Mouse (Mus musculus): Measurements from ENCODE around the gene Pla2g5.
"Not testable (repeated sequence)": the region's sequence is repeated elsewhere in the genome, so short reads cannot be mapped to it uniquely, and the experiment has no call there.

The Pla2g5 gene

DNA sequence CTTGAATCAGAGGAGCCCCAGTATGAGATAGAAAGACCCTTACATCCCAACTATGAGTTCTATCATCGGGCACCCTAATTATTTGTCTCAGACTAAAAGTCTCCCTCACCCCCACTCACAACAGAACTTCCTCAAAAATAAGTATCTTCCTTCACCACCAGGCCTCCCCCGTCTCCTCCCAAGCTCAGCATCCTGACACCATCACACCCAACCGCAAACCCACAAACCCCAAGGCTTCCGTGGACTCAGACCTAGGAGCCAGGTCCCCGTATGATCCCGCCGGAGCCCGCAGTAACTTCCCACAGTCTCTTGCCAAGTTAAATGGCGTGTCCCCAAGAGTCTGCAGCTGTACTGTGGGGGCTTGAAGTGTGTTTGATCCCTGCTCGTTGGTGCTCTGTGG, 5.7 kb downstream of the Pla2g5 start:
- no peak for DNase-seq (ENCODE audit: low spot score in 2 of 2)

DNA sequence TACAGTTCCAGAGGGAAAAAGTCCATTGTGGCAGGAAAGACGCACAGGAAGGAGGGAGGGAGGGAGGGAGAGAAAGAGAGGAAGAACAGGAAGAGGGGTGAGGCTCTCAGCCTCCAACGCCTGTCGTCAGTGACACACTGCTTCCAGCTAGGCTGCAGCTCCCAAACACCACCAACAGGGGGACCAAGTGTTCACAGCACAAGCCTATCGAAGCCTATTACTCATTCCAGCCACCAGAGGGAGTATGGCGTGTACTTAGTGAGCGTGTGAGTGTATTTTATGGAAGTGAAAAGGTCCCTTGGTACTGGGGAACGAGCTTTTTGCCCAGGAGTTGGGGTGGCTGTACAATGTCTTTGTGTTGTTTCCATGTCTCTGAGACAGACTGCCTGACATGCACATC, 6.8 kb downstream of the Pla2g5 start:
- peak in 1 of 2 experiments; percentile 44 for DNase-seq (ENCODE audit: low spot score in 2 of 2)

DNA sequence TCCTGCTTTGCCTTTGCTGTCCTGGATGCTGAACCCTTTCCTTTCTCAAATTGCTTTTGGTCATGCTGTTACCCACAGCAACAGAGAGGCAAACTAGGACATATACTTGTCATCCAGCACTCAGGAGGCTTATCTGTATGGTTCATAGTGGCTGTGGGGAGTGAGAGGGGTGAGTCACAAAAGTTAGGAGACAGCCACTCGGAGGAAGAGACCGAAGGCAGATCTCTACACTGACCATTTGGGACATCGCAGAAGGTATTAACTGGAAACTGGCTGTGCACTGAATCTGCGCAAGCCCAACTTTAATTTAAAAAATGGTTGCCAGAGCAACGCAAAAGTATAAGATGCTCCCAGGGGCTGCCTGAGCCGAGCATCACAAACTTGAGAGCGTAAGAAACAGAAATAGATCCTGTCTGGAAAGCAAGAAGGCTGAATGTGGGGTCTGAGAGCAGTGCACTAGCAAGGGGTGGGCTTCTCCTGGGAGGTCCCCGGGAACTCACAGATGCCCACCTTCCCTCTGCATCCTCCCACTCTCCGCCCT, 8.1 kb downstream of the Pla2g5 start:
- DNase-seq (ENCODE audit: low spot score in 2 of 2) = no peak

DNA sequence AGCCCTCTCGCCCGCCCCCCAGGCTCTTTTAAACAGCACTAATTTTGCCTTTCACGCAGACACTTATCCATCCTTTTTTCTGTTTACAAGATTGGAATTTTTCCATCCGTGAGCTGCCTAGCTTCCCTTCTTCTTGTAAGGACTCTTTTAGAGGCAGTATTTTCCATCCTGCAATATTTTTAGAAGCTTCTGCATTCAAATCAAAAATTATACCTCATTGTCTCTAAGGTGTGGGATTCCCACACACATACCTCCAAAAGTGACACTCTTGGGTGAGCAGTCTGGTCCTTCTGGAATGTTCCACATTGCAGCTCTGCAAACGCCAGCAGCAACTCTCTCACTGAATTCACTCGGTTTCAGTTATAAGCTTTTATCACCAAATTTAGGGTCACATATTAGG, 10.3 kb downstream of the Pla2g5 start:
- DNase-seq (ENCODE audit: low spot score in 2 of 2) = no peak

DNA sequence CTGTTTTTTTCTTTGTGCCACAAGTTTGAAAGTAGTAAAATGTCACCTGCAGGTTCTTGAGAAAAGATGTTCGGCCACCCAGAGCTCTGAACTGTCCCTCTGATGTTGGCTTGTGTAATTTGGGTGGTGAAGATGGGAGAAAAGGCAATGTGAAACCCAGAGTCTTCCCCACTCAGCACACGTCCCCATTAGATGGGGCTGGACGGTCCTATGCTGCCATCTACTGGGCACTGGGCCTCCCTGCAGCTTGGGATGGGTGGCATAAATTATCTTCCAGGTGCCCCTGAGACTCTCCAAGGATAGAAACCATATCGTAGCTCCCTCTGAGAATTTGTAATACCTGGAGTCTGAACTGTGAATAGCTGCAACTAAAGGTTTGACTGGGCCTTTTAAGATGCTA, 11.8 kb downstream of the Pla2g5 start:
- peak; percentile 30 to 57 for DNase-seq (ENCODE audit: low spot score in 2 of 2)

DNA sequence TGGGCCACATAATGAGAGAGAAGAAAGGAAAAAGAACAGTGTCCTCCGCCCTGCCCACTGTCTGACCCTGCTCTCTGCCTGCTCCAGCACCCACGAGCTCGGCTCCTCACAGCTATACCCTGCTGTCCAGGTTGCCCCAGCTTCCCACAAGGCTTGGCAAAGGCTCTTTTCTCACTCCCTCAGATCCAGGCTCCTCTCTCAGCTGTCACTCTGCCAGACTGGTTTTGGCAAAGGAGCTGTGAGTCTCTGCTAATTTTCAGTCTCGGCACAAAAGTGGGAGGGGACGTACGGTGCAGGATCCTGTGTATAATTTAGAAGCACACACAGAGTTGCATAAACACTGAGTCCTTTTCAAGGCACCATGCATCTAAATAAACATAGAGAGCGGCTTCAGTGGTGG, 21.9 kb downstream of the Pla2g5 start:
- DNase-seq (ENCODE audit: low spot score in 2 of 2) = no peak

DNA sequence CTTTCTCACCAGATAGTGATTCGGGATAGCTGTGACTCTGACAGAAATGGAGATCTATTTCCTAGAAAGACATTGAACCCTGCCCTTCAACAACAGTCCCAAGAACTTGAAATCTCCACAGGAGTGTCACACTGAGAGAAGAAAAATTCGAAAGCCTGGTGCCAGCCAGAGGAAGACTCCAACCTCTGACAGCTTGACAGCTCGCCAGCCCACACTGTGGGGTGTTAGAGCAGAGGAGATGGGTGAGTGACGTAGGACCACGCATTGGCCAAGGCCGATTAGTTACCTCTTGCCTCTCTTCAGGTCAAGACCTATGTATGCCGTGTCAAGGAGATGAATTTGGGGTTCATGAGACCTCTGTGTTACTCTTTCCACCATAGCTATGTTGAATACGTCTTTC, 22.6 kb downstream of the Pla2g5 start:
- no peak for DNase-seq (ENCODE audit: low spot score in 2 of 2)

DNA sequence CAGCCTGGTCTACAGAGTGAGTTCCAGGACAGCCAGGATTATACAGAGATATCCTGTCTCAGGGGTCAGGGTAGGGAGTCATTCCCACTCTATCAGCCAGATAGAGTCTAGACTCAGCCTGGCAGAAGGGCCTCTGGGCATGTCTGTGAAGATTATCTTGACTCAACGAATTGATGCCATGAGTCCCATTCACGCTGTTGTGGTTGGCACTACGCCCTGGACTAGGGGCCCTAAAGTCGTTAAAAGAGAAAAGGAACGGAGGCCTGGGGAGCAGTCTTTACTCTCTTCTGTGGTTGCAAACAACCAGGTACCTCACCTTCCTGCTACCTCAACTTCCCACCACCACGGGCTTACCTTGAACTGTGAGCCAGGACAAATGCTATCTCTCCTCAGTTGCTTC, 23.5 kb downstream of the Pla2g5 start:
- DNase-seq (ENCODE audit: low spot score in 2 of 2) = no peak

DNA sequence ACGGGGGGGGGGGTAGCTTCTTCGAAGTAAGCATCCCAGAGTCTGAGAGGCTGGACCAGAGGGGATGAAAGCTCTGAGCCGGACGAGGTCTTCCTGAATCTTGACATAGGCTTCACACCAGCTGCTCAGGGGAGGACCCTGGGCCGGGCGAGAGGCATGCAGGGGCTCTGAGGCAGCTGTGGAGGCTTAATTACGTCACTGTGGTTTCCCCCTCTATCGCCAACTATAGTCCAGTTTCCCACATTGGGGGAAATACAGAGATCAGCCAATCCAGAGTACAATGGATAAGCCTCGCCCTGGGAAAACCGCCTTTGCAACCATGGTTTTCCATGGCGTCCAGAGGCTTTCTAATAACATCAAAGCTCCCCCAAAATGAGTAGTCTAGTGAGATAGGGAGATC, 36.1 kb downstream of the Pla2g5 start:
- no peak for DNase-seq (ENCODE audit: low spot score in 2 of 2)

DNA sequence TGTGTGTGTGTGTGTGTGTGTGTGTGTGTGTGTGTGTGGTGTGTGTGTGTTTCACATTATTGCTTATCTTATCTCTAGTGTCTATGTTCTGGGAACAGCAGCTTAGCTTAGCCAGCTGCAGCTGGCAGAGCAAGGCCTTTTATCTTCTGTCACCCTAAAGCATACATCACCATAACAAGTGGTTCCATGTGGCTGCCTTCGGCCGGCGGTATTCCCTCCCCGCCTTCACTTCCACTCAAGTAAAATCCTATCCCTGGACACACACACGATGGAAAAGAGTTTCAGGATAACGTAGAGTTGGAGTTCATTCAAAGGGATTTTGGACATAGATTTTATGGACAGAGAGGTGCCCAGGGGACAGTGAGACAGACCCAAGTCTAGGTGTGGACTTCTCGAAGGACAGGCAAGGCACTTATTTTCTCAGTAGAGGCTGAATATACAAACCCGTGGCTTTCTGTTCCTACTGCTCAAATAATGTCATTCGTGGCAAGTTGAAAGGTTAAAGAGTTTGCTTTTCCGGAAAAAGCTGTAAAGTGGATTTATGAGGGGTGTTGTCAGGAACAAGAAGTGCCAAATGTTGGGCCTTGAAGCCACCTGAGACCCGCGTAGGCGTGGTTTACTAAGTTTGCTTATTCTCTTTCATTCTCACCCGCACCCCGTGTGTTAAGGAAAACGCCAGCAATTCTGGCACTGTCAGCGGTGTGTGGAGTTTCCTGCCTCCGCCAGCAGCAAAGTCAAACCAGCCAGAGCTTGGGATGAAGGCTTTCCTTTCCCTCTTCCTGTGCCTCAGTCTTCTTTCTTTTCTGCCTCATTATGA, 37.3 kb downstream of the Pla2g5 start:
- no peak for DNase-seq (ENCODE audit: low spot score in 2 of 2)

DNA sequence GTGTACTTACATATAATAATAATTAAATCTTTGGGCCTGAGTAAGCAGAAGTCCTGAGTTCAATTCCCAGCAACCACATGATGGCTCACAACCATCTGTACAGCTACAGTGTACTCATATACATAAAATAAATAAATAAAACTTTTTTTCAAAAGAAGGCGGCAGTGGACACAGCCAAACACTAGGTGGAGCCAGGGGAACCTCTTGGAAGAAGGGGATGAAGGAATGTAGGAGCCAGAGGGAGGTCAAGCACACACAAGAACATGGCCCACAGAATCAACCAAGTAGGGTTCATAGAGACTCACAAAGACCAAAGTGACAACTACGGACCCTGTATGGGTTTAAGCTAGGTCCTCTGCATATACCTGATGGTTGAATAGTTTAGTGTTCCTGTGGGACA, 38.6 kb downstream of the Pla2g5 start:
- no peak for DNase-seq (ENCODE audit: low spot score in 2 of 2)

DNA sequence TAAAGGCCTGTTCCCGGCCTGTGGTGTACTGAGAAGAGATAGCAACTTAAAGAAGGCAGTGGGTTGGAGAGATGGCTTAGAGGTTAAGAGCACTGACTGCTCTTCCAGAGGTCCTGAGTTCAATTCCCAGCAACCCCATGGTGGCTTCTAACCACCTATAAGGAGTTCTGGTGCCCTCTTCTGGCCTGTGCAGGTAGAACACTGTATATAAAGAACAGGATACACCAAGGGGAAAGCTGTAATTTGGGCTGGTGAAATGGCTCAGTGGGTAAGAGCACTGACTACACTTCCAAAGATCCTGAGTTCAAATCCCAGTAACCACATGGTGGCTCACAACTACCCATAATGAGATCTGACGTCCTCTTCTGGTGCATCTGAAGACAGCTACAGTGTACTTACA, 39.1 kb downstream of the Pla2g5 start:
- DNase-seq (ENCODE audit: low spot score in 2 of 2) = not testable (repeated sequence)

DNA sequence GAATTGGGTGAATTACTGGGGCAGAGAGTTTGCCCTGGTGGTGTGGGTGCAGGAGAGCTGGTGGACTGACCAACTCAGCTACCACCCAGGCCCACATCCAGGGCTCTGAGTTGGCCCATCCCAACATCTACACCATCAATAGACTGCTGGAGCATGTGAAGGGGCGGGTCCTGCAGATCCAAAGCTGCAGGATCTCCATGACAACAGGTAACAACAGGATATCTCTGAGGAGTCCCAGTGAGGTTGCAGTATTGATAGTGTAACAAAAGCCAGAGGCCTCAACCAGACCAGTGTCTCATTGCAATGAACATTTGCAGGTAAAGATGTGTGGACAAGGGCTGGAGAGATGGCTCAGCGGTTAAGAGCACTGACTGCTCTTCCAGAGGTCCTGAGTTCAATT, 42.2 kb downstream of the Pla2g5 start:
- DNase-seq (ENCODE audit: low spot score in 2 of 2) = no peak

DNA sequence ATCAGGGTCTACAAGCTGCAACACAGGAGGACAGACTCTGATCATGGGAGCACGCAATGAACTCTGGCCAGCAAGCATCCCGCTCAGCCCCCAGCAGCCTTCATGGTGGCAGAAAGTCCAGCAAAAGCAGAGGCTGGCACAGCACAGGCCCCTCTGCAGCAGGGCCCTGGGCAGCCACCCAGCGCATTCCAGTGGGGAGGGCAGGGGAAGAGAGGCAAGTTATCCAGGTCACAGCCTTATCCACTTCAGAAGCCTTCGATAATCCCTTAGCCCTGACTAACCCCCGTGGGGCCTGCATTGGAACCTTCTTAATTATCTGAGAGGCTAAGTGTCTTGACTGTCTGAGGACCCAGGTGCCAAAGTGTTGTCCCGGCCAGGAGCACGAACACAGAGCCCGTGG, 44.2 kb downstream of the Pla2g5 start:
- DNase-seq (ENCODE audit: low spot score in 2 of 2) = no peak

DNA sequence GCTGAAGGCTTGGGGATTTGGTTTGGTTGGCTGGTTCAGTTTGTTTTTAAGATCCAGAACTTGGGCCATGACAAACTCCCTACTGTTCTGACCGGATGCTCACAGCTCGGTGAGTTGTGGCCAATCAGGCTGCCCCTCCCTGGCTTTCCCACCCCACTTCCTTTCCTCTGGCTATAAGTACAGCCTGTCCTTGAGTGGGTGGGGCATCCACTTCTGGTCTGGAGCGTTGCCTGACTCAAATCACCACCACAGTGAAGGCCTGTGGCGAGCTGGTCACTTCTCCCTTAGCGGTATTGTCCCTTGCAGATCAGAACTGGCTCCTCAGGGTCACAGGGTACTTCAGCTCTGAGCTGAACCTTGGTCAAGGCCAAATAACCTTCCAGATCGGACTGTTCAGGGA, 45.5 kb downstream of the Pla2g5 start:
- no peak for DNase-seq (ENCODE audit: low spot score in 2 of 2)

DNA sequence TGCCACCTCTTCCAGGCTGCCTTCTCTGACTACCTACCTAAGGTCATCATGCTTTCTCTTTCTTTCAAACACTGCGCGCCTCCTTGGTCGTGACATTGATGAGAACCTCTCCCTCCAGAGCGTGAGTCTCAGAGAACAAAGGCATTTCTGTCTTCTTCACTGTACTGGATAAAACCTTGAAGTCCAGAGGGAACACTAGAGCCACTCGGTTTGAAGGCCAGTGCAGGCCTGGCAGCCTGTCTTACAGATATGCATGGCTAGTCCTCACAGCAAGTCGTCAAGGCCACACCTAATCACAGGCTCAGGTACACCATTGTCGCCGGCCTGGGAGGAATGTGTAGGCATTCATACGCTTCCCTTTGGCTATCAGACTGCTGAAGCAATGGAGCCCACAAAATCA, 47.1 kb downstream of the Pla2g5 start:
- no peak for DNase-seq (ENCODE audit: low spot score in 2 of 2)

DNA sequence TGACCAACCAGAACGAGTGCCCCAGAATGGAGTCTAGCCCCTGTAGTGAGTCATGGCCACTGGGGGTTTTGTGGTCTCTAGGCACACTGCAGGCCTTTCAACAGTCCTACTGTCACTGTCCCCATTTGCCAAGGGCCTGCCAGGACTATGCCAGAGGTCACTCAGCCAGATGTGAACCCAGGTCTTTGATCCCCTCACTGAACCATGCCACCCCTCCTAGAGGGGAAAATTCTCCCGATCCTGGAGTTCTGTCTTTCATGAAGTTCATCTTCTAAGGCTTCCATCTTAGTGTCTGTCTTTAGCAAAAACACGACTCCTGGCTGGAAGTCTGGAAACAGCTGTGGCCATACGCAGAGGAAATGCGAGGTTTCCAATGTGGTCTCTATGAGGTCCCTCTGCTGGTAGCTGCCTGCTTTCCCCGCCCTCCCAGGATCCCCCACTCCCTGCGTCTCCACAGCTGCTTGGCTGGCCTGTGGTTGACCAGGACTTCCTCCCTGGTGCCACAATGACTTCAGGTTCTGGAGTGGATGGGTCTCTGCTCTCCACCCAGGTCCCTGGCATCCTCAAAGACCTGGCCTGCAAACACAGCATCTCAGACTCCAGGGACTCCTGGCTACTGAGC, 56.3 kb downstream of the Pla2g5 start:
- no peak for DNase-seq (ENCODE audit: low spot score in 2 of 2)

DNA sequence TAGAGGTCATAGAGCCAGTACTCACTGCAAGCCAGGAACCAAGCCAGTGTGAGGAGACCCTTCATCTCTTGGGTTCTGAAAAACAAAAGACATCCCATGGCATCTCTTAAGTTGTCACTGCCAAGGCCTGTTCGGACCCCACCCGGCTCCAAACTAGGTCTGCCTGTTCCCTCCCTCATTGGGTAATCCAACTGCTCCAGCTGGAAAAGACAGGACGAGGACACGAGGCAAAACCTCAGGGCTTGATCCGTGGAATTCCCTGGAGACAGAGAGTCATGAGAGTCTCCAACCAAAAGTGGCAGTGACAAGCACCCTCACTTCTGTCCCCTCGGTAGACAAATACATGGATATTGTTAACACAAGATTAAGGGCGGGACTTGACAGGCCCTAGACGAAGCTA, 57.1 kb downstream of the Pla2g5 start:
- no peak for DNase-seq (ENCODE audit: low spot score in 2 of 2)

DNA sequence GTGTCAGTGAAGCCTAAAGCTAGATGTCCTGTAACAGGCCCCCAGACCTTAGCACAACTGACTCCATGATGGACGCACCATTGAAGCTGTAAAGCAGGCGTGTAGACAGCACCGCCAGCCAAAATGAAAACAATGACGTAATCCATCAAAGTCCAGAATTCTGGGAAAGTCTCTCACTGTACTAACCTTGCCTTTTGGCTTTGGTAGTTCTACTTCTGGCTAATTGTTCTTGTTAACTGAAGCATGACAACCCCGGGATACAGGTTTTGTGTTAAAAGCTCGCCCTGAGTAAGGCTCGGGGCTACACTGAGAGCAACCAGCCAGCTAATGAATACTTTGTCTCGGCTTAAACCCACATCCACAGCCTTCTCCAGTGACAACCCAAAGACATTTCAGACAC, 58.0 kb downstream of the Pla2g5 start:
- DNase-seq (ENCODE audit: low spot score in 2 of 2) = no peak

DNA sequence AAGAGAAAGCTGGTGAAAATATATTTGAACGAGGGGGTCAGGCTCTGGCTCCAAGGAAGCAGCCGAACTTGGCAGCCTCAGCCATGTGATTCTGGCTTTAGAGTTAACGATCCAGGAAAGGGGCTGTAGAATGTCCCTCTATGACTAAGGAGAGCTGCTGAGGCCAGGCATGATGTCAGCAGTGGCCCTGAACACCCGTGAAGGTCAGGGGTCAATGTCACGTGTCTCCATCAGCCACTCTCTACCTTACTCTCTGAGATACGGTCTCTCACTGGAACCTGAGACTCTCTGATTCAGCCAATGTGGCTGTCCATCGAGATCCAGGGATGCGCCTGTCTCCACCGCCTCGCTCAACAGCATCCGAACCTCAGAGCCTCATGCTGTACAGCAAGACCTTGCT, 60.4 kb downstream of the Pla2g5 start:
- no peak for DNase-seq (ENCODE audit: low spot score in 2 of 2)

DNA sequence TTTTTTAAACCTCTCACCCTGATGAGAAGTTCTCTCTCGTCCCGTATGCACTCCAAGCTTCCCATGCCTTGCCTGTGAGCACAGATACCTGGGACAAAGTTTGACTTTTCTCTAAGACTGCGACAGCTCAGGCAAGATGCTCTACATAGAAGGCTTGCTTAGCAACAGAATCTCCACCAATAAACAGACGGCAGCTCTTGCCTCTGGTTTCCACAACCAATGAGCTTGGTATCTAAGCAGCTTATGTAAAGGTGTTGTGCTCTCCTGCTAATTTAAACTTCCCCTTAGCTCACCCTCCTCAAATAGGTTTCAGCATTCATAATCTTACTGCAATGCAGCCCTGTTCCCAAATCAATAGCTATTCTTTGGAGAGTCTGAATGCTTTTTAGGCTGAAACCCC, 61.7 kb downstream of the Pla2g5 start:
- DNase-seq (ENCODE audit: low spot score in 2 of 2) = no peak

DNA sequence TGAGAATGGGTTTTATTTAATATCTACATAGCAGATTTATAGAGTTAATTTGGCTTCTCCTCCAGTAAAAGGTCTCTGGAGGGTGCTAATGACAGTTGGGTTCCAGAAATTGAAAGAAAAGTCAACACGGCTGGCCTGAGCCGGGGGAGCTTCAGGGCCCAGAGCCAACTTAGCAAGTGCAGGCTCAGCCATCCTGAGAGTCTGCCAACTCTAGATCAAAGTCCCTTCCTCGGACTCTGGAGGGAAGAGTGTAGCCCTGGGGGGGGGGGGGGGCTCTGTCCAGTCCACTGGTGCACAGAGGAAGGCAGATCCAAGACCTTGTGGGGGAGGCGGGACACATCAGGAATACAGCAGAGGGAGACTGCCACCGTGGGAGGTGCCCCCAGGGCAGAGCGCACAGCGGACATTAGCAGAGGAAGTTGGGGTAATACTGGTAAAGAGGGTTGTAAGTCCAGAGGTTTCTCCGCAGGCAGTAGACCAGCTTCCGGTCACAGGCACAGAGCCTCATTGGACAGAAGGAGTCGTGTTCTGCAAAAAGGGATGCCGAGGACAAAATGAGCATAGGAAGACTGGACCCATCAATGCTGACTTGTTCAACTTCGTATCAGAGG, 63.0 kb downstream of the Pla2g5 start:
- no peak for DNase-seq (ENCODE audit: low spot score in 2 of 2)

DNA sequence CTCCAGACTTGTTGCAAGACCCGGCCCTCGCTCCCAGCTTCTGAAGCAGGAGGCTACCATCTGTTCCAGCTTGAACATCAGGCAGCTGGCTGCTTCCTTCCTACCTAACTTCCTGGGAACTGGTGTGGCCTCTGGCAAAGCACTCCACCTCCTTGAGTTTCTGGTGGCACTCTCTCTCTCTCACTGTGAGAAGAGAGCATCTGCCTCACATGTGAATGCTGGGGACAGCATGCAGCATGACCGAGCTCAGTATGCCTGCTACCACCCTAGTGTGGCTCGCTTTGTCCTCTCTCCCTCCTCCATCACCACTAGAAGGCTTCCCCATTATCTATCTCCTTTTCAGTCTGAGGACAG, 66.1 kb downstream of the Pla2g5 start:
- no peak for DNase-seq (ENCODE audit: low spot score in 2 of 2)
